Mouse (Mus musculus) brain, adult 2 months (tissue): ENCODE data around the gene Cables2.
"Not testable (repeated sequence)": the region's sequence is repeated elsewhere in the genome, so short reads cannot be mapped to it uniquely, and the experiment has no call there.

Experiments
- DNase-seq: peaks from one replicate; pipeline ENCODE4 v3.0.0; 2011; ENCODE audit warnings: low read depth, low spot score

The Cables2 gene

DNA sequence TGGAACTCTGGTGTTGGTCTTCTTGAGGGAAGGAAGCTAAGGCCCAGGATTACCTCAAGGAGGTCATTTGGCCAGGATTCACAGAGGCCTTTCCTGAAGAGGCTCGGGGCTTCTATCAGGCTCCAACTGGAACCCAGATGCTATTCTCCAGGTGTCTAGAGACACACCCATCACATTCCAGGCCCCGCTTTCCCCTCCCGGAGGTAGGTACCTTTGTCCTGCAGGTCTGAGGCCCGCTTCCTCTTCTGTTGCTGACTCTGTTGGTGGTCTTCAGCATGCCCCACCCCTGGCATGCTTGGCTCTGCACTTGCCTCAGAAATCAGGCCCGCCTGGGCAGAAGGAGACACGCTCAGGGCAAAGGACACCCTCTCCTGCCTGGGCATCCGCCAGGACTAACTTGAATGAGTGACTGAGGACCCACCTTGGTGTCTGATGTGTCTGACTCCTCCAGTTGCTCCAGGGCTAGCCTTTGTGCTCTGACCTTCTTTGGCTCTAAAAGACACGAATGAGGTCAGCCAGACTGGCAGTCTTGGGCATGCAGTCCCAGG is 4.6 kb upstream of the Cables2 start:
- DNase-seq: no peak

DNA sequence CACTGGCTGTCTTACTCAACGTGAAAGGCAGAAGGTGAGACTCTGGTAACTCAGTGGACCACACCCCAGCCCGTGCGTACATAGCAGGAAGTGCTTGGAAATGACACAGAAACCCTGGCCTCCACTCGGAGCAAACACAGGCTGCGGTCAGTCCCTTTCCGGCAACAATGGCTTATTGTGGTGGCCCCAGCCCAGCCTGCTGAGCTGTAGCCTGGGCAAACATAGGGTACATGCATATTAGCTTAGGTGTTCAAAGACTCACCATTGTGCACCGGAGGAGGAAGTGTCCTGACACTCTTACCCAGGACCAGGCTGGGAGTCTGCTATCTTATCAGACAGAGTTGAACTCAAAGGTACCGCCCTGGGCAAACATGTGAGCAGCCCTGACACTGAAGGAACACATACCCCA is 3.6 kb upstream of the Cables2 start:
- no peak for DNase-seq

DNA sequence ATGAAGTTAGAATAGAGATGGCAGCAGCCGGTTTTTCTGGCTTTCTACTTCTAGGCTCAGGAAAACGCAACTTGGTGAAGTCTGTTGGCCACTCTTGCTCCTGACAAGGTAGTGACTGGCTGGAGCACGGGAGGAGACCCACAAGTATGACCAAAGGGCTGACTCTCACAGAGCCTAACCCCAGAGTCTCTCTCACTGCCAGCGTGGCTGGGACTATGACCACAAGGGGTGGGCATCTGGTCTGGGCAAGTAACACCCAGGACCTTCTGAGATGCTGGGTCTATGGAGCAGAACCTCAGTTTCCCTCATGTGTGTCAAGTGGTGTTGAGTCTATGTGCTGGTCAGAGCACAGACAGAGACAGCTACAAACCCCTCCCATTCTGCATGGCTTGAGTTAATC is 3.1 kb upstream of the Cables2 start:
- no peak for DNase-seq

DNA sequence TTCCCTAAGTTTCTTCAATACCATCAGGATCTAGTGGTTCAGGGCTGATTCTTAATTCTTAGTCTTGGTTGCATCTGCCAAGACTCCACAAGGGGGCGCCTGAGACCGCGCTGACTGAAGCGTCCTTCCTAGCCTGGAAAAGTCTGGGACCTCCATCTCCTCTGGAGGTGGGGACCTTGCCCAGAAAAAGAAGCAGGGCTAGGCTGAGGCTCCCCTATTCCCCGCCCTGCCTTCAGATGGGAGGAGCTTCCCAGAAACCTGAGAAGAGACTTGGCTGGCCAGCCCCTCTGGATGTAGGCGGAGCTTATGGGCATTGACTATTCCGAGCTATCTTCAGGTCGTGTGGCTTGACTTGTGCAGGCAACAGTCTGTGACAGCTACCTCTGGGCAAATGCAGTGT is 2.5 kb upstream of the Cables2 start:
- peak; percentile 73 for DNase-seq

DNA sequence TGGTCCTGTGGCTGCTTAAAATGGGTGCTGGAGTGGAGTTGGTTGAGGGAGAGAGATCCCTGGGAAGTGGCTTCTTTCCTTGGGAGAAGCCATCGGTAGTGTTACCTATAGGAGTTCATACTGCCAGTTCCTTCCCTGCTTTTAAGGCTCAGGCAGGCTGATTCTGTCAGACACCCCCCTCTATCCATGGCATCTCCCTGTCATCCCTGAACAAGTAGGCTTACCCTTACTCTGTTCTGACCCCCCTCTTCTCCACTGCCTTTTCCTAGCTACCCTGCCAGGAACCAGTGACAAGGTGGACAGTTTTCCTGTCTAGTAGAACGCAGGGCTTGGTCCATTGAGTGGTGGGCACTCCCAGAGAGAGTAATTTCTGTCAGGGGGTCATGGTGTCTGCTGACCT is 1.2 kb upstream of the Cables2 start:
- no peak for DNase-seq

DNA sequence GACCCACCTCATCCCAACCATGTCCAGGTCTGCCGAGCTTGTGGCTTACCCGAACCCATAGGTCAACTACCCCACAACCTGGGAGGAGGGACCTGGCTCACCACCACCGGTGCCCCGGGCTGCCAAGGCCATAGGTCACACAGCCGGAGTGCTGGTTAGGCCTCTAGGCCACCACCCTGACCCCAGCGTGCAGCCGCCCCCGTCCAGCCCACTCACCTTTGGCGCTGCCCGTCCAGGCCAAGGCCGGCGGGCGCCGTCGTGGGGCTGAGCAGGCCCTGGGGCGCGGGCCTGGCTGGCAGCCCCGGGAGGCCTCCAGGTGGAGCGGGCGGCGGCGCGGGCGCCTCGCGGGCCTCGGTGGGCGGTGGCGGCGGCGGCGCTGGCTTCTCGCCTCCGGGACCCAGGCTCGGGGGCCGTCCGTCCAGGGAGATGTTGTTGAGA is 393 bp downstream of the Cables2 start:
- no peak for DNase-seq

DNA sequence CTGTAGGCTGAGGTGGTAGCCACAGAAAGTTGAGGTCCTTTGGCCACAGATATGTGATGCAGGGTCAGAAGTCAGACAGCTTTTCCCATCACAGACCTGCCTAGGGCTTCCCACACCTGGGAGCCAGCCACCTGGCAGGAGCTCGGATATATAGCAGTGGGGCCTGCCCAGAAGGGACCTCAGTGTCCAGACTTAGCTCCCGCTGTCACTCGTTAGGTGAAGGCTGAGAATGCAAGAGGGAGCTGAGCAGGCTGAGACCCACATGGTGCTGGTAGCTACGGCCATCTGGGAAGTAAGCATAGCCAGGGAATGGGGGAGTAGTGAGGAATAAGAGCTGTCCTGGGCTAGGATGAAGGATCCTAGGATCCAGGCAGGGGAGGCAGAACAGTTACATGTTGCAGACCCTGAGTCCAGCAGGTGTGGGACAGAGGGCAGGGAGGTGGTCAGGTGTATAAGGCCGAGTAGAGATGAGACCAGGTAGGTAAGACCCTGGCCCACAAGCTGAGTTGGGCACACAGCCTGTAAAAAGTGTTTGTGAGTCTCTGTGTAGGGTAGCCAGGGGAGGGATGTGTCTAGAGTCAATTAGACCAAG is 1.4 kb downstream of the Cables2 start:
- DNase-seq: peak; percentile 47

DNA sequence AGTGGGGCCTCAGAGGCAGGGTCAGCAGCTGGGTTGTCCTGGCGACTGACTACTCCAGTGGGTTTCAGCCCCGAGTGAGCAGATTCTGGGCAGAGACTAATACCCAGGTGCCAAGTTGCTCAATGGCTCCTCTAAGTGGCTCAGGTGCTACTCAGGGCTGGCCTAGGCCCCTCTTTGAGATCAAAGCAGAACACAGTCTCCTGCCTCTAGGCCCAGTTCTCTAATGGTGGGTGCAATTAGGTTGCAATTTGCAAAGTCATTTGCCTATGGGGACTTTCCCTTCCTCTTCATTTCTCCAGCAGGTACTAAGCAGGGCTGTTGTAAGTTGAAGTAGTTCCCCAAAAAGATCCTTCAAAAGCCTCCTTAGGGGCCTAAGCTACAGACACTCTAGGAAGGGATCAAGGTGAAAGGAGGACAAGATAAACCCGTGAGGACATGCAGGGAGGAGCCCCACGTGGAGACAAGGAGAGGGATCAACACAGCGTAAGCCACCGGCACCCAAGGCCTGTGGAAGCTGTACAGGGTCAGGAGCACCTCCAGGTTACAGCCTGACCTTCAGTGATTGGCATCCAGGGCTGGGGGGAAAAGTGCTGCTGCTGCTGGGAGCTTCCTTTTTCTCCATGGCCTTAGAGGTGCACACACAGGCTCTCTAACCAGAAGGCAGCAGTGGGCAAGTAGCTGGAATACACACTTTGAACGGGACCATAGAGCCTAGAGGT is 2.6 kb downstream of the Cables2 start:
- DNase-seq: no peak

DNA sequence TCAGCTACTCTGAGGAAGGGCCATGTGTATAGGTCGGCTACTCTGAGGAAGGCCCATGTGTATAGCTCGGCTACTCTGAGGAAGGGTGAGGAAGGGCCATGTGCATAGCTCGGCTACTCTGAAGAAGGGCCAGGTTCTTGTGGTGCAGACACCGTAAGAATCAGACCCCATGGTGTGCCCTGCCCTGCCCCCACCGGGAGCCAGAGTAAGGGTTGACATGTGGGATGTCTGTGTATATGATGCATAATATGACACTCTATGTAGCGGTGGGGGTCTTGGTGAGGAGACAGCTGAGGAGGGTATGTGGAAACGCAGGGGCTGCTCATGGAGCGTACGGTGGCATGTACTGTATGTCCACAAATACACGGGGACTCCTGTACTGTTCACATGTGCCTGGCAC is 4.0 kb downstream of the Cables2 start:
- no peak for DNase-seq

DNA sequence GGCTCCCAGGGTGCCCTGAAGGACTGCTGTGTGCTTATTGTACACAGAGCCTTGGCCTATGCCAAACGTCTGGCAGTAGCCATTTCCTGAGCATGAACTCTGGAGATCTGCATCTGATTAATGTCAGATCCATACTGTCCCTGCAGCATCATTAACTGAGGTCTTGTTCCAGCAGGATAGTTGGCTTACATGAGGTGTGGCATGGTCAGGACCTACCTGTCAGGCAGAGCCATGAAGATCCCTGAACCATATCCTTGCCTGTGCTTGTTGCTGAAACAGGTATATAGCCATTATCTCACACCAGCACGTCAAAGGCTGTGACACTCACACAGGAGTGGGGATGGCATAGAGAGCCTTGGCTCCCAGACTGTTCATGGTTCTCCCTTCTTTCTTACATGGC is 5.3 kb downstream of the Cables2 start:
- DNase-seq: no peak

DNA sequence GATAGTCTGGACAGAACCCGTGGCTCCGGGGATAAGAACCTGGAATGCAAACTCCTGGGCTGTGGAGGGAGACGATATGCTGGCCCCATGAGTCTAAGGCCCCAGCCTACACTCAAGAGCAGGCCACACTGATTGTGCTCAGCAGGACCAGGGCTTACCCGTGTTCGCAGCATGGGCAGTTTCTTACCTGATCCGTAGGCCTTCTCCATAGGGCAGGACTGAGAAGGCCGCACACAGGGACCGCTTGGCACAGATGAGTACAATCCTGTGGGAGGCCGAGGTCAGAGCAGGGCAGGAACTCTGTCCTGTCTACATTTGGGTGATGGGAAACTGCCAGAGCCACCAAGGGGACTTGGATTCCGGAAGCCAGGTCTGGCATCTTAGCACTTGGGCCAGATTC is 10.4 kb downstream of the Cables2 start:
- no peak for DNase-seq

DNA sequence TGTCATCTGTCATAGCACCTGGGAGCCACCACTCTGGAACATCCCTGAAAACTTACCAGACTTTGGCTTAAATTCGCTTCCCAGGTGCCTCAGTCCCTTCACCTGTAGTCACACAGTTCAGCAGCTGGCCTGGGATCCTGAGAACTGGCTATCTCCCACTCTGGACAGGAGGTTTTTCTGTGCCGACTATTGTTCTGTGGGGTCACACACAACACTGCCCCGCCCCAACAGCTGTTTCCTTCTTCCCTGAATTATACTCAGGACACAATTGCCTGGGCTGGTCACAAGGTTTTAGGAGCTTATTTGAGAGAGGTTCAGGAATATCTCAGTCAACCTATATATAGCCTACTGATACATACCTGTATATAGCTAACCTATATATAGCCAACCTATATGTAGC is 10.9 kb downstream of the Cables2 start:
- DNase-seq: no peak

DNA sequence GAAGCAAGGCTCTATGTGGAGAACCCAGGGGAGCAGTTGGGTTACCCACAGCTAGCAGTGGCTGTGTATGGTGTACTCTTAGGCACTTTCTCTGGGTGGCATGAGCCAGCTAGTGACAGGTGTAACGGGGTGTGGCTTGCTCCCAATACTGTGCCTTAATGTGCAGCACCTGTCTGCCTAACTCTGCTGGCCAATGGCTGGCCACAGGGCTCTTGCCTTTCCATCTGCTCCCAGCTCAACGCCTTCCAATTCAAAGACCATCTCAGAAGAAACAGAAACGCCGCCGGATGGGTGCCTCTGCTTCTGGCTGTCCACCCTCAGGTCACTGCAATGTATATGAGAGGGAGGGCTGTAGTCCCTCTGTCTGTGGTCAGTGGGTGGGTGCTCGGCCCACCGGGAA is 11.4 kb downstream of the Cables2 start:
- no peak for DNase-seq

DNA sequence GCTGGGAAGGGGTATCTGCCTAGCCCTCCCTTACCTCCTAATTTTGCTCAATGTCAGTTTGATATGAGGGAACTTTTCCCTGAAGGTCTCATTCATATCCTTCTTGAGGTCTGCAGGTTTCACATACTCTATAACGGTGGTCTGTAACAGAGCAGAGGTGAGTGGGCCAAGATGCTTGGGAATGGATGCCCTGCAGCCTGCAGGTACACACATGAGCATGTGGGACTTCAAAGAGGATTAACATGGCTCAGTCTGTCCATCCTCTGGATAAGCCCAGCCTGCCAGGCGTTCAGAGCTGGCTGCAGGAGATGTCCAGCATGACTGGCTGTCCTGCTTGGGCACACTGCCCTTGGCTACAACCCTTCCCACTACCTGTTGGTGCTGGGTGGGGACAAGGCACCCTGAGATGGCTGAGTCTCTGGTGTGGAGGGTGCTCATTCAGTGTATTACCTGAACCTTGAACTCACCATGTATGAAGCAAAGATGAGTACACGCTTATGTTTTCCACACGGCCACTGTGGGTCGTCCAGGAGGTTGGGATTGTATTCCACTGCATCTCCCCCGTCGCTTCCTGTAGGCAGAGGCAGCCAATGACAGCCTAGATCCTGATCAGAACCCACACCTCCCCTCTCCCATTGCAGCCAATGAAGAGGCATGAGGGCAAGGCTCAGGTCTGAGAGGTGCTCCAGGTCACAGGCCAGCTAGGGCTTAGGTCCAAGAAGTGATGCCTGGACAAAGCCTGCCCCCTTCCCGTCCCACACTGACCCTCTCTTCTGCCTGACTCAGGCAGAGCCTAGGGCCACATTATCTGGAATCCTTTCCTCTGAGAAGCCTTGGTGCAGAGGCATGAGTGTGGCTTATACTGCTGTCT is 12.5 kb downstream of the Cables2 start:
- no peak for DNase-seq

DNA sequence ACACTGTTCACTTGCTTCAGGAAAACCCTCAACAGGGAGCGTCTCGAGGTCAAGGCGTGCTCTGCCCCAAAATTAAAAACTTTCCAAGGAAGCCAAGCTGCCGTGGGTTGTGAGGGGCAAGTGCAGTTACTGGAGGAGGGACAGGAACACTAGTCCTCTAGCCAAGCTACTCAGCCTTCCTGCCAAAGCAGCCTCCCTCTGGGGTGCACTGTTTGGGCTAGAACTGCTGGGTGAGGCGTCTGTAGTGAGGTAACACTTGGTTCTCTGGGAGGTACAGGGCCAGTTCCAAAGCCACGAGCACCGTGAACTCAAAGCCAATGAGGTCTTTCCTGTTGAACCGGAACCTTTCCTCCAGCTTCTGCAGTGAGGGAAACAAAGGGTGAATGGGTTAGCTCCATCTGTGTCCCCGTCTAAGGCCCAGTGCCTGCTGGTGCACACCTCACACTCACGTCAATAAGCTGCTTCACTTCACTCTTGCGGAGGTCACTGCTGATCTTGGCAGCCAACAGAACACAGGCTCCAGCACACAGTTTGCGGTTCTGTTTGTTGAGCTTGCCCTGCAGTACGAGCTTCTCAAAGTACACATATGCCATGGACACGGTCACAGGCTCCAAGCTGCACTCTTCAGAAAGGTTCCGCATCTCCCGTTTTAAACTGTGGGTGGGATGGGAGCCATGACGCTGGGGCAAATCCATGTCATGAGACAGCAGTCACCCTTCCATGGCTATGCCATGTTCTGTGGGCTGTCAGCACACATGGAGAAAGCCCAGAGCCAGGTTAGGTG is 13.3 kb downstream of the Cables2 start:
- DNase-seq: not testable (repeated sequence)

DNA sequence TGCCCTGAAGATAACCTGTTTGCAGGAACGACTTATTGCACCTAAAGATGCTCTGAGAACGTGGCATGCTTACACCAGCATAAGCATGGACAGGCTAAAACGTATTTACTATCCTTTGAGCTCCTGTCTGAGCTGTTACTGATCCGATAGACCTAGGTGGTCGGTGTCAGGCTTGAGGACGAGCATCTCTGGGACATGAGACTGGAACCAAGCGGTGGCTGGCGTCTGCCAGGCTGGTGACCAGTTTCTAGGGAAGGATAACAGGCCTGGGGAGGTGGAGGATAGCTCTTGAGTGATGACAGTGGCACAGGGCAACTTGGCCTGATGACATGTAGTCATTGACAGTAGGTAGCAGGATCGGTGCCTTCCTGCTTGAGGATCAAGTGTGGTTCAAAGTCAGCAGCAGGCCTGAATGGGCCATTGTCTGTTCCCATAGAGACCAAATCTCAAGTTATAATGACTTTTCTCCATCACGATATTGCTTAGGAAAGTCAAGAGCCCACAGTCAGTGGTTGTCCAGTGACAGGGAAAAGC is 14.3 kb downstream of the Cables2 start:
- not testable (repeated sequence) for DNase-seq

DNA sequence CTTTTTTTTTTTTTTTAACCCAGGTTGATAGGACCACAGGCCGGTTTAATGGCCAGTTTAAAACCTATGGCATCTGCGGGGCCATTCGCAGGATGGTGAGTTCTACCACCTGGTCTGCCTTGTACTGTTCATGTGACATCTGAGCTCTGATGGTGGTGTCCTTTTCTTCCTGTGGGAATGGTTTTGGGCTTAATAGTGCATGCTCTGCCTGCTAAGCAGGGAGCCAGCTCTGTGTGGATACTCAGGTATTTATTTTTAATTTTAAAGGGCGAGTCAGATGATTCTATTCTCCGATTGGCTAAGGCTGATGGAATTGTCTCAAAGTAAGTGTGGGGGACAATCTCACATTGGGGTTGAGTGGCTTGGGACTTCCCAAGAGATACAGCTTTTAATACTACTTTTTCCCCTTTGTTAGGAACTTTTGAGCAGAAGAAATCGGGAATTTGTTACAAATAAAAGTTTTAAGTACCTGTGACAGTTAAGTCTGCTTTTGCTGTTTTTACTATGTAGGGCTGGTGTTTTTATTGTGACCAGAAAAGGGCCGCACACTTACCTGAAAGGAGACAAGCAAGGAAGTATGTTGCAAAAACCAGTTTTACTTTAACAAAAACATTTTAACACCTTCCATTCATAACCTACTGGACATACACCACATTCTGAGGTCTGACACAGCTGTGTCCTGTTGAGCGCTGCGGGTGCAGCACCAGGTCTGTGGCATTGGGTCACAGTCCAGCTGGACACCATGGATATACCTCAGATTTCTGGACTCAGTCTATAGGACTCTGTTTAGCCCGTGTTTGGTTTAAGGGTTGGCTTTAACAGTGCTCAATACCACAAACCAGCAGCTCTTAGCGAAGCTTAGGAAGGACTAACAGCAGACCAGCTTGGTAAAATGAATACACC is 15.1 kb downstream of the Cables2 start:
- no peak for DNase-seq

DNA sequence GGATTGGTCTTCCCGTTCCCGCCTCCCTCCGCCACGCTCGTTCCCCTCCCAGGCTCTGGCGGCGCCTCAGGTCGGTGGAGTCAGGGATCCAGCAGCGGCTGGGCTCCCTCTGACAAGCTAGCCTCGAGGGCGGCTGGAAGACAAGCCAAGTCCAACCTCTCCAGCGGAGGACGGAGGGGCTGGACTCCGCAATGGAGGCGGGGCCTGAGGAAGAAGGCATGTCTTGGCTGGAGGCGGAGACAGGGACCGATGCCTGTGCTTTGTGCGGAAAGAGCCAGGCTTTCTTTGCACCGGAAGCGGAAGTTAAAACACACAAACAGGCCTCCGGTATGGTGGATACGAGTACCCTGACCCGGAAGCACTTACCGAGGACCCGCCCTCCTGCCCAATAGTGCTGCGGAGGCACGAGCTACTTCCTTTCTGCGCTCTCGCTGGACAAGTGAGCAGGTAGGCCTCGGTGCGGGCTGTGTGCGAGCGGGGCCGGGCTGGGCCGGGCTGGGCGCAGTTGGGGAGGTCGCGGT is 16.2 kb downstream of the Cables2 start, which contains the start of gene Rps21:
TSS of gene Rps21 (plus strand) at position 377 of the 521 bp plus-strand sequence.
- peak; percentile 100 for DNase-seq

DNA sequence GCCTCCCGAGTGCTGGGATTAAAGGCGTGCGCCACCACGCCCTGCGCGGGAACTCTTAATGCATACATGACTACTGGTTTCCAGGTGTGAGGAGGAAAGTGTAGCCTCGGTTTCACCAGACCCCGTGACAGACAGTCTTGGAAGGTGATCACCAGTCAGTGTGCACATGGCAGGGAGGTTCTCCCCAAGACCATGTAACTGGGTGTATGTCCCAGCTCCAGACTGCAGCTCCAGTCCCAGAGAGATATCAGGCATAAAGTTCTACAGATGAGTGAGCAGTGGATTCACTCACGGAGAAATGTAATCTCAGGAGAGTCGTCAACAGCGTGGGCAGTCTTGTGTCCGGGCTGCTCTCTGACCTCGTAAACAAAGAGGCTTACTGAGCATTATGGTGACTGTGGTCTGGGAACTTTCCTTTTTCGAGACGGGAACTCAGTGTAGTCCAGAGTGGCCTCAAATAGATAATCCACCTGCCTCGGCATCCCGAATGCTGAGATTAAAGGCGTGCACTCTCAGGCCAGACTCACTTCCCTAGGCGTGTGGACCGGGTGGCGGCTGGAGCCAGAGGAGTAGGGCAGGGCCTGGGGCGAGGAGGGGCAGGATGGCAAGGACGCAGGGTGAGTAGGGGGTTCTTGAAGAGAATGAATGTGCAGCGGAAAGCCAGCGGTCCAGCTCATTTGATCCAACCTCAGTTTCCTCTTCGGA is 16.8 kb downstream of the Cables2 start:
- DNase-seq: no peak
